Mouse (Mus musculus): ENCODE measurements around the gene Auts2.

GRCm38 (mm10) chr5:132410338-132410852 is 132.7 kb downstream of the Auts2 start:
- TF ChIP-seq POLR2A (IDR thresholded peaks at IDR 0.05; ENCODE audit: borderline replicate concordance, extremely low read depth, low read depth, low read length) (no peak), CTCF (IDR thresholded peaks at IDR 0.05; ENCODE audit: insufficient read depth, low read length) (no peak)

Data from lung, adult 2 months (tissue).